Comparison of ENCODE assay signal across 24 mouse cellular contexts in the genomic region with DNA sequence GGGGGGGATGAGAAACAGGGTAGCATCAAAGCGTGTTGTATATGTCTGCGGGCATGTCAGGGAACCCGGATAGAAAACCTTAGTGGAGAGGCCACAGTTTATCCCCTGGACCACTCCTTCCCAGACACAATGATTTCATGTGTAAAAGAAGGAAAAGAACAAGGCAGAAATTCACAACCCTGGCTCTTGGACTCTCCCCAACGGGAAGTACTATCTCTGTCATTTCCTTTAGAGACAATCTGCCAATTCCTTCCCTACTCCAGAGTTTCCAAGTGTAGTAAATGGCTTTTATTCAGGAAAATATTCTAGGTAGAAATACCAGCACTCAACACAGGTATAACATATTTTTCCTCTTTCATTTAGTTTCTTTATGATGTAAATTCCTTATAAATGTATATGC.
A peak's percentile ranks its signal among the peaks of the same experiment; 100 is the strongest.
DNase-seq lines count a peak whose midpoint lies in the region; ATAC-seq lines count a peak whose summit lies in the region.
"Had no signal": no experiment of that assay in that cellular context is flagged by ENCODE, and none has a peak within 500 bp of the region (broad histone marks: within the 10 kb centered on the region; RNA-seq: fewer than 3 reads in every experiment).

No protein-coding gene starts in this region.

- peaks cover 8% of the 10 kb centered on the region for H3K4me1 ChIP-seq in heart, embryonic 12.5 days (replicated peaks)
- H3K4me1 ChIP-seq in heart, embryonic 11.5 days (ENCODE audit: control insufficient read depth, insufficient read depth, low read length): peaks cover 1% of the 10 kb centered on the region
- H3K4me1 ChIP-seq in heart, embryonic 16.5 days (ENCODE audit: control insufficient read depth, insufficient read depth, low read length): peaks cover 6% of the 10 kb centered on the region
- H3K4me1 ChIP-seq in heart, embryonic 10.5 days: peaks cover 4% of the 10 kb centered on the region; the same call in 1 of the 2 replicates
- peaks cover under 1% of the 10 kb centered on the region; the same call in 1 of the 2 replicates for H3K4me1 ChIP-seq in stomach, embryonic 14.5 days (ENCODE audit: control insufficient read depth, insufficient read depth, low read length)
- H3K4me1 ChIP-seq: forebrain, embryonic 10.5 days; forebrain, embryonic 13.5 days had no signal

- H3K27me3 ChIP-seq in heart, embryonic 12.5 days (replicated peaks): no peaks in the 10 kb centered on the region
- no peaks in the 10 kb centered on the region for H3K27me3 ChIP-seq in heart, embryonic 11.5 days (ENCODE audit: control insufficient read depth, insufficient read depth, low read length)
- H3K27me3 ChIP-seq in heart, embryonic 16.5 days (ENCODE audit: control insufficient read depth, insufficient read depth, low read length): no peaks in the 10 kb centered on the region
- no peaks in the 10 kb centered on the region for H3K27me3 ChIP-seq in heart, embryonic 10.5 days (ENCODE audit: insufficient read depth, poor library complexity, severe bottlenecking)
- no peaks in the 10 kb centered on the region for H3K27me3 ChIP-seq in stomach, embryonic 14.5 days (ENCODE audit: control insufficient read depth, insufficient read depth, low read length)
- H3K27me3 ChIP-seq: forebrain, embryonic 13.5 days had no signal

- intact Hi-C loops in heart, postnatal 25 days (cut with DNase I): no loop called here

- no peak for DNase-seq in heart, embryonic 10.5 days (ENCODE audit: low spot score)
- DNase-seq in heart, postnatal 4 days: peak; percentile 12
- DNase-seq in heart, postnatal 25 days (ENCODE audit: low spot score): no peak
- DNase-seq in adrenal gland, adult 2 months: no peak
- DNase-seq: adrenal gland, postnatal 10 days; adrenal gland, postnatal 36 days; cerebellum, adult 18-20 months; cerebellum, adult 9-10 months; cerebellum, postnatal 14 days; gastrocnemius, adult 2 months; gastrocnemius, postnatal 14 days; kidney, adult 18-20 months had no signal

- H3K9me3 ChIP-seq in heart, embryonic 12.5 days (replicated peaks): 0 out of 2 replicates have a peak, but pooled peaks cover 6% of the 10 kb centered on the region
- no peaks in the 10 kb centered on the region for H3K9me3 ChIP-seq in heart, embryonic 11.5 days (replicated peaks; ENCODE audit: control insufficient read depth, low read length)
- 0 out of 2 replicates have a peak, but pooled peaks cover 3% of the 10 kb centered on the region for H3K9me3 ChIP-seq in heart, embryonic 16.5 days (replicated peaks; ENCODE audit: control insufficient read depth, low read length)
- H3K9me3 ChIP-seq in heart, embryonic 10.5 days: no peaks in the 10 kb centered on the region
- H3K9me3 ChIP-seq in stomach, embryonic 14.5 days (ENCODE audit: control insufficient read depth, low read depth, low read length): no peaks in the 10 kb centered on the region
- H3K9me3 ChIP-seq: forebrain, embryonic 10.5 days had no signal

- no peaks in the 10 kb centered on the region for H3K36me3 ChIP-seq in heart, embryonic 12.5 days
- H3K36me3 ChIP-seq in heart, embryonic 11.5 days (ENCODE audit: control insufficient read depth, insufficient read depth, low read length): no peaks in the 10 kb centered on the region
- no peaks in the 10 kb centered on the region for H3K36me3 ChIP-seq in heart, embryonic 16.5 days (ENCODE audit: control insufficient read depth, insufficient read depth)
- no peaks in the 10 kb centered on the region for H3K36me3 ChIP-seq in heart, embryonic 10.5 days
- no peaks in the 10 kb centered on the region for H3K36me3 ChIP-seq in stomach, embryonic 14.5 days (ENCODE audit: control insufficient read depth, insufficient read depth, low read length)
- H3K36me3 ChIP-seq: forebrain, embryonic 10.5 days had no signal

- 48% methylated on average over 4 of the region's 4 CpGs for WGBS in heart, embryonic 12.5 days
- 56% methylated on average over 4 of the region's 4 CpGs for whole genome bisulfite sequencing in heart, embryonic 11.5 days (ENCODE audit: insufficient replicate concordance)
- WGBS in heart, embryonic 16.5 days: 61% methylated on average over 4 of the region's 4 CpGs
- WGBS in heart, embryonic 10.5 days: 62% methylated on average over 4 of the region's 4 CpGs
- 77% methylated on average over 4 of the region's 4 CpGs for WGBS in stomach, embryonic 14.5 days

- H3K4me2 ChIP-seq in heart, embryonic 12.5 days: no peak overlapping the region
- no peak overlapping the region for H3K4me2 ChIP-seq in heart, embryonic 11.5 days
- H3K4me2 ChIP-seq in heart, embryonic 16.5 days (ENCODE audit: low read depth, low read length): no peak overlapping the region
- no peak overlapping the region for H3K4me2 ChIP-seq in stomach, embryonic 14.5 days (replicated peaks; ENCODE audit: low read depth, low read length)
- H3K4me2 ChIP-seq: forebrain, embryonic 13.5 days; hindbrain, embryonic 14.5 days had no signal

- H3K4me3 ChIP-seq in heart, embryonic 12.5 days: no peak overlapping the region
- H3K4me3 ChIP-seq in heart, embryonic 11.5 days (ENCODE audit: low read depth, low read length): no peak overlapping the region
- H3K4me3 ChIP-seq in heart, embryonic 16.5 days (ENCODE audit: low read length): no peak overlapping the region
- H3K4me3 ChIP-seq in heart, embryonic 10.5 days: no peak overlapping the region
- no peak overlapping the region for H3K4me3 ChIP-seq in stomach, embryonic 14.5 days (ENCODE audit: low read depth, low read length)
- H3K4me3 ChIP-seq: forebrain, embryonic 10.5 days; forebrain, embryonic 13.5 days; gastrocnemius, adult 2 months had no signal

- H3K9ac ChIP-seq in heart, embryonic 12.5 days: no peak overlapping the region
- no peak overlapping the region for H3K9ac ChIP-seq in heart, embryonic 11.5 days (ENCODE audit: low read depth, low read length)
- no peak overlapping the region for H3K9ac ChIP-seq in heart, embryonic 16.5 days (ENCODE audit: low read length)
- no peak overlapping the region for H3K9ac ChIP-seq in stomach, embryonic 14.5 days (replicated peaks; ENCODE audit: low read depth, low read length)
- H3K9ac ChIP-seq: forebrain, embryonic 13.5 days; hindbrain, embryonic 14.5 days had no signal

- peak overlapping the region; percentile 73 for H3K27ac ChIP-seq in heart, embryonic 12.5 days (ENCODE audit: poor library complexity, severe bottlenecking)
- no peak overlapping the region for H3K27ac ChIP-seq in heart, embryonic 11.5 days (ENCODE audit: low read depth, low read length)
- H3K27ac ChIP-seq in heart, embryonic 16.5 days (ENCODE audit: low read length): peak overlapping the region; percentile 39; the same call in 1 of the 2 replicates
- H3K27ac ChIP-seq in heart, embryonic 10.5 days: no peak overlapping the region
- H3K27ac ChIP-seq in stomach, embryonic 14.5 days (ENCODE audit: low read length): peak overlapping the region; percentile 29; the same call in 1 of the 2 replicates
- H3K27ac ChIP-seq: forebrain, embryonic 10.5 days; forebrain, embryonic 13.5 days; gastrocnemius, adult 2 months; hindbrain, embryonic 14.5 days; hindbrain, postnatal 0 days had no signal

- peak; percentile 63; the same call in 1 of the 2 replicates for ATAC-seq in heart, embryonic 12.5 days (ENCODE audit: insufficient number of reproducible peaks, low FRiP score)
- ATAC-seq in heart, embryonic 11.5 days (replicated peaks; ENCODE audit: insufficient number of reproducible peaks, low FRiP score, low TSS enrichment): no peak
- ATAC-seq in heart, embryonic 16.5 days (replicated peaks; ENCODE audit: extremely low read depth, insufficient read depth, low FRiP score): no peak
- ATAC-seq in stomach, embryonic 14.5 days (ENCODE audit: insufficient number of reproducible peaks, insufficient read depth, low FRiP score, low read depth): no peak
- ATAC-seq: activated CD4-positive, CD25-positive, alpha-beta regulatory T cell, adult 4 months; forebrain, embryonic 13.5 days; forebrain, embryonic 16.5 days; hindbrain, postnatal 0 days; inflammation-experienced regulatory T-cells, adult 6 months; intestine, embryonic 16.5 days had no signal

Comparison
In these comparisons a context has a peak if more than half of its experiments do, and no peak if none do; other contexts are left out.
1. H3K27ac ChIP-seq: peak in heart, embryonic 12.5 days (single experiment), heart, embryonic 16.5 days (single experiment) and stomach, embryonic 14.5 days (single experiment); none in heart, embryonic 11.5 days (single experiment) and heart, embryonic 10.5 days (single experiment).